Mouse (Mus musculus): ENCODE measurements around the gene Asphd2.

DNA sequence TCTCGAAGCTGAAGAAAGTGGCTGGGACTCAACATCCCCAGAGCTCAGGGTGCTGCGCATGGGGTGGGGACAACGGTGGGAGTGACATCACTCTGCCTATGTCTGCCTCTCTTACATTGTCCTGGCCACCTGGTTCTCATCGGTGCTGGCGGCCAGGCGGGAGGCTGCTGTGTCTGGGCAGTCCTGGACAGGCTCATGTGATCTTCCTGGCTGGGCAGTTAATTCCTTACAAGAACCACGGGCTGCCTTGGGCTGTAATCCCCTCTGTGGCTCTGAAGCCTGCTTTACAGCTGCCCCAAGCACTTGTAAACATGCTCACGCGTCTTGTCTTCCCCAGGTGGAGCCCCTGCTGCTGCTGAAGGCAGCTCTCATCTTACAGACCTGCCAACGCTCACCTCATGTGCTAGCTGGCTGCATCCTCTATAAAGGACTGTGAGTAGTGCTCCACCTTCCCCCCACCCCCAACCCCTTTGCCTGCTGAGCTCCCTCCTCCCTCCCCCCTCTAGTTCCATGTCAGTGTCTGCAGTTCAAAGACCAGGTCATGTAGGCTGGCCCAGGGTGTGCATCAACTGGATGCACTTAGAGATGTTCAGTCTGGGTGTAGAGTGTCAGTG is 30.4 kb downstream of the Asphd2 start:
- no peak for TF ChIP-seq CTCF (IDR thresholded peaks at IDR 0.05)
- TF ChIP-seq POLR2A (IDR thresholded peaks at IDR 0.05; ENCODE audit: insufficient read depth, low read depth, low read length): no peak
- no peak for TF ChIP-seq EP300 (IDR thresholded peaks at IDR 0.05; ENCODE audit: insufficient read depth, low read depth, low read length)

Data from heart, adult 2 months (tissue).